Mouse (Mus musculus) left cerebral cortex, postnatal 14 days (tissue): ENCODE measurements around the gene Rad9b. TPM values are rescaled to one million over a fixed set of nuclear protein-coding genes. Genes with fewer than 3 reads are reported as not detected.
"Not testable (repeated sequence)": the region's sequence is repeated elsewhere in the genome, so short reads cannot be mapped to it uniquely, and the experiment has no call there.

Source experiments
- DNase-seq, 2 experiments: peaks; one replicate each; pipeline ENCODE4 v3.0.0; 2021 to 2022; ENCODE audit warnings: low spot score in 2 of 2, mixed read lengths in 1 of 2
- intact Hi-C: fragments of 180-260 bp; cut with DNase I; formaldehyde crosslinking; loops from one replicate; pipeline ENCODE4 v1.15.1; 2025
- total RNA-seq, 2 experiments: library from RNA; stranded (reverse); gene quantifications; 2 replicates each; pipeline ENCODE4 v1.2.3; 2021

The Rad9b gene
- total RNA-seq, 2 experiments from 2014 or later: 3.0 to 3.7 TPM

- intact Hi-C loops: no loop called here
- DNase-seq: peak; percentile 64 to 74
These were observed 34.4 kb downstream of the Rad9b start for GRCm38 (mm10) chr5:122319474-122320204.

GRCm38 (mm10) chr5:122318976-122319375, 35.1 kb downstream of the Rad9b start:
- DNase-seq, intact Hi-C loops: not testable (repeated sequence)

GRCm38 (mm10) chr5:122318100-122318499, 35.9 kb downstream of the Rad9b start:
- intact Hi-C loops: no loop called here
- no peak for DNase-seq

- DNase-seq: peak in 1 of 2 experiments; percentile 47
- intact Hi-C loops: no loop called here
These were observed 36.5 kb downstream of the Rad9b start for GRCm38 (mm10) chr5:122317329-122318045.

GRCm38 (mm10) chr5:122314966-122315667, 38.9 kb downstream of the Rad9b start:
- intact Hi-C loops: no loop called here
- DNase-seq: peak; percentile 85 to 98

GRCm38 (mm10) chr5:122312942-122313684, 40.9 kb downstream of the Rad9b start:
- intact Hi-C loops: no loop called here
- no peak for DNase-seq

- DNase-seq: no peak
- intact Hi-C loops: no loop called here
These were observed 41.7 kb downstream of the Rad9b start for GRCm38 (mm10) chr5:122312346-122312745.

GRCm38 (mm10) chr5:122311692-122312091, 42.3 kb downstream of the Rad9b start:
- intact Hi-C loops: no loop called here
- no peak for DNase-seq

GRCm38 (mm10) chr5:122310699-122311098, 43.3 kb downstream of the Rad9b start:
- intact Hi-C loops: no loop called here
- DNase-seq: no peak

- intact Hi-C loops: no loop called here
- no peak for DNase-seq
These were observed 47.5 kb downstream of the Rad9b start for GRCm38 (mm10) chr5:122306536-122306935.

GRCm38 (mm10) chr5:122305472-122305871, 48.6 kb downstream of the Rad9b start:
- intact Hi-C loops: no loop called here
- no peak for DNase-seq

GRCm38 (mm10) chr5:122304541-122304940, 49.5 kb downstream of the Rad9b start:
- DNase-seq: no peak
- intact Hi-C loops: no loop called here

GRCm38 (mm10) chr5:122303937-122304336, 50.1 kb downstream of the Rad9b start:
- intact Hi-C loops: no loop called here
- no peak for DNase-seq

- DNase-seq: no peak
- intact Hi-C loops: no loop called here
These were observed 51.0 kb downstream of the Rad9b start for GRCm38 (mm10) chr5:122302810-122303745.

GRCm38 (mm10) chr5:122300071-122300518, 53.9 kb downstream of the Rad9b start:
- intact Hi-C loops: no loop called here
- peak in 1 of 2 experiments; percentile 35 for DNase-seq

GRCm38 (mm10) chr5:122295113-122295935, 58.7 kb downstream of the Rad9b start:
- intact Hi-C loops: no loop called here
- no peak for DNase-seq

GRCm38 (mm10) chr5:122294219-122294735, 59.8 kb downstream of the Rad9b start:
- DNase-seq: no peak
- intact Hi-C loops: no loop called here
